Mouse (Mus musculus): ENCODE results near the gene Gfer.

GRCm38 (mm10) chr17:24686514-24686913 lies 9.4 kb downstream of the Gfer start:
- TF ChIP-seq CTCF (IDR thresholded peaks at IDR 0.05; ENCODE audit: control insufficient read depth, insufficient read depth, insufficient replicate concordance, low read depth, low read length) (no peak), POLR2A (IDR thresholded peaks at IDR 0.05; ENCODE audit: control insufficient read depth, low read depth, low read length) (no peak)
